Mouse (Mus musculus): ENCODE data around the gene Cmtr1.

Cmtr1 gene

GRCm38 (mm10) chr17:29737849-29738804 lies 77.7 kb downstream of the Cmtr1 start:
- peak; percentile 59 for DNase-seq

GRCm38 (mm10) chr17:29747466-29747865 lies 87.1 kb downstream of the Cmtr1 start:
- DNase-seq, result no peak

DNA sequence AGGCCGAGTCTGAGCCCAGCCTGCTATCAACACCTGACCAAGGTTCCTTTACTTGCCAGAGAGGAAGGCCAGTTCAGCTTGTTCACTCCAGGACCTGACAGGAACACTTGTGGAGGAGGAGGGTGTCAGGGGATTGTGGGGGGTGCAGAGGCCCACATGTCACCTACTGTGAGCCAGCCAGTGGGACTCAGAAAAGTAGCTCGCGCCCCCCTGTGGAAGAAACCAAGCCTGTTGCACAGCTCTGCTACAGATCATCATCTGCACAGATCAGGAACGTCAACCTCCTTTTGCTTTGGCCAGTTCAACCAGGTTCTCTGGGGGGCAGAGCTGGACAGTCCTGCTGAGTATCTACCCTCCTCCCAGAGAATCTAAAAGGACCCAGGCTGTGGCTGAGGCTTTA lies 94.1 kb downstream of the Cmtr1 start:
- DNase-seq, result no peak
